Mouse (Mus musculus): ENCODE results near the gene Slc27a2. TPM values are rescaled to one million over a fixed set of nuclear protein-coding genes. Genes with fewer than 3 reads are reported as not detected.

Gene Slc27a2
- 1.8 TPM for polyA plus RNA-seq (2014; fragmentation: Illumina TruSeq; extraction: RNeasy Lipid Tissue Mini Kit (QIAGEN cat#74804); ENCODE audit: low read depth, low replicate concordance)

GRCm38 (mm10) chr2:126552357-126553290 is at the start of gene Slc27a2:
Gene Slc27a2, plus strand, starts transcription at chr2:126552407.

DNA sequence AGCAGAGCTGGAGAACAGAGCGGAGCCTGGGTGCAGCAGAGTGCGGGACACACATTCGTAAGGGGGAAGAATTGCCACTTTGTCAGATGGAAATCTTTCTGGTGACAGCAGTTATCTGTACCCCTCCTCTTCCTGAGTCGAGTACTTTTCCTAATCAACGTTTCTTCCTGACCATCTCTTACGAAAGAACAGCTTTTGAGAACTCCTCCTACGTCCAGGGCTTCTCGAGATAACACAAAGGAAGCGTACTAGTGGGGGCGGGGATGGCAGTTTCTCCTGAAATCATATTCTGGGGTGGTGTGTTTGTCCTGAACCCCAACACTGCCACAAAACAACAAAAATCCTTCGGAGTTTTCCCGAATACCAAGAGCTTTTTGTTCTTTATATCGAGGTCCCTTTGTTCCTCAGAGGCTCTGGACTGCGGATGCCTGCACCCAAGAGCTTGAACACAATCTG is 67.1 kb downstream of the Slc27a2 start, which contains the start of gene Hdc:
Gene Hdc, minus strand, starts transcription at position 51 of the 456 bp plus-strand sequence.

Other genes with a start within 250 kb of the Slc27a2 start
- 0.59 TPM for gene Atp8b4, start 51.7 kb upstream of the Slc27a2 start, polyA plus RNA-seq (2014; fragmentation: Illumina TruSeq; extraction: RNeasy Lipid Tissue Mini Kit (QIAGEN cat#74804); ENCODE audit: low read depth, low replicate concordance)
- gene Hdc, start 66.9 kb downstream of the Slc27a2 start, polyA plus RNA-seq (2014; fragmentation: Illumina TruSeq; extraction: RNeasy Lipid Tissue Mini Kit (QIAGEN cat#74804); ENCODE audit: low read depth, low replicate concordance) = 6.9 TPM
- gene Gabpb1, start 123.9 kb downstream of the Slc27a2 start, polyA plus RNA-seq (2014; fragmentation: Illumina TruSeq; extraction: RNeasy Lipid Tissue Mini Kit (QIAGEN cat#74804); ENCODE audit: low read depth, low replicate concordance) = 38.1 TPM
- gene Usp8, start 154.9 kb downstream of the Slc27a2 start, polyA plus RNA-seq (2014; fragmentation: Illumina TruSeq; extraction: RNeasy Lipid Tissue Mini Kit (QIAGEN cat#74804); ENCODE audit: low read depth, low replicate concordance) = 337 TPM
- 146 TPM for gene Usp50, start 231.1 kb downstream of the Slc27a2 start, polyA plus RNA-seq (2014; fragmentation: Illumina TruSeq; extraction: RNeasy Lipid Tissue Mini Kit (QIAGEN cat#74804); ENCODE audit: low read depth, low replicate concordance)

All from testis, adult 10 weeks (tissue).